Mouse (Mus musculus): ENCODE results near the gene Ten1. TPM values are rescaled to one million over a fixed set of nuclear protein-coding genes. Genes with fewer than 3 reads are reported as not detected.

The Ten1 gene
- polyA plus RNA-seq, 1 experiment from 2014 or later: 77.0 TPM

DNA sequence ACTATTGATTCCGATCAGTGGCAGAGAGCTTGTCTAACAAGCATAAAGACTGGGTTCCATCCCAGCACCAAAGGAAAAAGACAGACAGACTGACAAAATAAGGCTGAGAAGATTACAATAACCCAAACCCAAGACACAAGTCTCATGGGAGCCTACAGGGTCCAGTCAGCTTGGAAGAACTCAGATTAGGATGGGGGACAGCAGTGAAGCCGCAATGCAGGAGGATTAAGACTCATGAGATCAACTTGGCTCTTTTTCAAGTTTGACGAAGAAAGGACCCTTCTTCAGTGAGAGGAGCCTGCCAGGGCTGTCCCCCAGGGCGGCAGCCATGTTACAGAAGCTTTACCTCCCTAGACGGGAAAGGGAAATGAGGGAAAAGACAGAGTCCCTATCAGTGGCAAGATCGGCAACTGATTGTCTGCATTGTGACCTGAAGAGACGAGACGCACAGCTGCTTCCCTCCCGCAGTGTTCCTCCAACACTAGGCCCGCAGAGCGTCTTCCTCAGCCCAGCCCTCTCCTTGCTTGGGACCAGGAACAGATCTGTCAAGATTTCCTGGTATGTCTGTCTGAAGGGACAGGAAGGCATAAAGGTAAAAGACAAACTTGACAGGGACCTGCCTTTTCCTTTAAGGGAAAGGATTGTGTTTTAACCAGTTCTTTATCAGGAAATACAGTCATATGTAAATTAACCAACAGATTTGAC lies 11.3 kb upstream of the Ten1 start:
- H3K36me3 ChIP-seq (ENCODE audit: control insufficient read depth, insufficient read depth, low read length): peaks cover 80% of the 10 kb centered on the region
- ATAC-seq (ENCODE audit: low FRiP score, low TSS enrichment): no peak
- no peak overlapping the region for H3K9ac ChIP-seq (replicated peaks; ENCODE audit: low read length)

GRCm38 (mm10) chr11:116194619-116195018 lies 4.0 kb upstream of the Ten1 start:
- ATAC-seq (ENCODE audit: low FRiP score, low TSS enrichment) (no peak), DNase-seq (no peak)
- H3K4me1 ChIP-seq (ENCODE audit: control insufficient read depth, insufficient read depth, low read length): peaks cover 10% of the 10 kb centered on the region
- H3K9ac ChIP-seq (replicated peaks; ENCODE audit: low read length): no peak overlapping the region
- 96% methylated on average over 8 of the region's 8 CpGs for WGBS
- no peak overlapping the region for H3K4me3 ChIP-seq (replicated peaks; ENCODE audit: low read depth, low read length)
- H3K9me3 ChIP-seq (ENCODE audit: control insufficient read depth, low read length): no peaks in the 10 kb centered on the region
- H3K27ac ChIP-seq (replicated peaks; ENCODE audit: low read depth, low read length): no peak overlapping the region
- peaks cover 23% of the 10 kb centered on the region for H3K36me3 ChIP-seq (ENCODE audit: control insufficient read depth, insufficient read depth, low read length)
- H3K4me2 ChIP-seq (ENCODE audit: low read length): no peak overlapping the region
- H3K27me3 ChIP-seq (ENCODE audit: control insufficient read depth, insufficient read depth, low read length): no peaks in the 10 kb centered on the region

More for the DNA sequence above, 11.3 kb upstream of the Ten1 start:
- Histone ChIP-seq H3K4me3 (replicated peaks; ENCODE audit: low read depth, low read length) (no peak overlapping the region), H3K27ac (replicated peaks; ENCODE audit: low read depth, low read length) (peak overlapping the region; percentile 67), H3K27me3 (ENCODE audit: control insufficient read depth, insufficient read depth, low read length) (no peaks in the 10 kb centered on the region), H3K9me3 (ENCODE audit: control insufficient read depth, low read length) (no peaks in the 10 kb centered on the region), H3K4me1 (ENCODE audit: control insufficient read depth, insufficient read depth, low read length) (no peaks in the 10 kb centered on the region), H3K4me2 (ENCODE audit: low read length) (no peak overlapping the region)
- DNase-seq: peak; percentile 57
- 31% methylated on average over 11 of the region's 11 CpGs for WGBS

DNA sequence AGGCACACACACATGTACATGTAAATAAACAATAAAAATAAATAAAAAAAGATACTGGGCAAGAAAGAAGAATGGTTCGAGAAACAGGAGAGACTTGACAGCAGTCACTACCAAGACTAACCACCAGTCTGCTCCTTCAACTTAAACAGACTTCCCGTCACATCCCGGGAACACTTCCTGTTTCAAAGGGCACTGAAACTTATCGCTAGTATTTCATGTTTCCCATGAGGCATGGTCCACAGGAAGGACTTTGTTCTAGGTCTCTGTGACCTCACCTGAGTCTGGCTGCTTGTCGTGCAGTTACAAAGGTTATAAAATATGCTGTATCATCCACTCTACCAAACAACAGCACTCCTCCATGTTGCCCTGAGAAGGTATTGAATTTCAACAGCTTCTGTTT lies 3.4 kb upstream of the Ten1 start:
- ATAC-seq (ENCODE audit: low FRiP score, low TSS enrichment) (no peak), DNase-seq (no peak)
- no peak overlapping the region for H3K4me2 ChIP-seq (ENCODE audit: low read length)
- peaks cover 17% of the 10 kb centered on the region; the same call in 1 of the 2 replicates for H3K36me3 ChIP-seq (ENCODE audit: control insufficient read depth, insufficient read depth, low read length)
- no peak overlapping the region for H3K9ac ChIP-seq (replicated peaks; ENCODE audit: low read length)
- H3K4me1 ChIP-seq (ENCODE audit: control insufficient read depth, insufficient read depth, low read length): peaks cover 11% of the 10 kb centered on the region
- no peak overlapping the region for H3K4me3 ChIP-seq (replicated peaks; ENCODE audit: low read depth, low read length)
- H3K9me3 ChIP-seq (ENCODE audit: control insufficient read depth, low read length): no peaks in the 10 kb centered on the region
- H3K27ac ChIP-seq (replicated peaks; ENCODE audit: low read depth, low read length): no peak overlapping the region
- no peaks in the 10 kb centered on the region for H3K27me3 ChIP-seq (ENCODE audit: control insufficient read depth, insufficient read depth, low read length)
- WGBS: 87% methylated on average over 5 of the region's 5 CpGs

DNA sequence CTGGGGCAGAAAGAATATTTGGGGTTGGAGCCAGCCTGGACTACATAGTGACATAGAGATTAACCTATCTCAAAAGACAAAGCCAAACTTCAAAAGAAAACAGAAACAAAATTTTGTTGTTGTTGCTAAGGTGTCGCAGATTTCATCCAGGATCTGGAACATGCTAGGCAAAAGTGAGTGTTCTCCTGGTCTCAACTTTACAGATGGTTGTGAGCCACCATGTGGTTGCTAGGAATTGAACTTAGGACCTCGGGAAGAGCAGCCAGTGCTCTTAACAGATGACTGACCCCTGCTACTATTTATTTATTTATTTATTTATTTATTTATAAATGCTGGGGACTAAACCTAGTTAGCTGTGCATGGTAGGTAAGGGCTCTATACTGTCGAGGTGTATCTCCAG lies 2.3 kb upstream of the Ten1 start:
- Histone ChIP-seq H3K27ac (replicated peaks; ENCODE audit: low read depth, low read length) (no peak overlapping the region), H3K4me3 (replicated peaks; ENCODE audit: low read depth, low read length) (no peak overlapping the region), H3K36me3 (ENCODE audit: control insufficient read depth, insufficient read depth, low read length) (peaks cover 9% of the 10 kb centered on the region; the same call in 1 of the 2 replicates), H3K27me3 (ENCODE audit: control insufficient read depth, insufficient read depth, low read length) (no peaks in the 10 kb centered on the region), H3K4me2 (ENCODE audit: low read length) (no peak overlapping the region), H3K9me3 (ENCODE audit: control insufficient read depth, low read length) (no peaks in the 10 kb centered on the region), H3K4me1 (ENCODE audit: control insufficient read depth, insufficient read depth, low read length) (peaks cover 11% of the 10 kb centered on the region), H3K9ac (replicated peaks; ENCODE audit: low read length) (no peak overlapping the region)
- DNase-seq (no peak), ATAC-seq (ENCODE audit: low FRiP score, low TSS enrichment) (no peak)
- WGBS: 90% methylated on average over 3 of the region's 3 CpGs

GRCm38 (mm10) chr11:116196866-116197583 lies 1.6 kb upstream of the Ten1 start:
- ATAC-seq (ENCODE audit: low FRiP score, low TSS enrichment): no peak
- H3K9ac ChIP-seq (replicated peaks; ENCODE audit: low read length): no peak overlapping the region

DNA sequence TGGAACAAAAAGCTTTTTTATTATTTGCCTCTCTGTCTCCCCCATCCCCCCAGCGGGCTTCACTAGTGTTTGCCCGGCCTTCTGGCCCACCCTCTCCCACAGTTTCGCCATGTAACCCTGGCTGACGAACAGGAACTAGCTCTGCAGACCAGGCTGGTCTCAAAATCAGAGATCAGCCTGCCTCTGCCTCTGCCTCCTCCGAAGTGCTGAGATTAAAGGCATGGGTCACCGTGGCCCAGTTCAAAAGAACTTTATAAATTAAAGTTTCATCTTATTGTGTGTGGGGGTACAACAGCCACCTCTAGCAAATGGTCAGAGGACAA lies 1.1 kb upstream of the Ten1 start:
- Histone ChIP-seq H3K9ac (replicated peaks; ENCODE audit: low read length) (peak overlapping the region; percentile 85; the same call in 1 of the 2 replicates), H3K4me3 (replicated peaks; ENCODE audit: low read depth, low read length) (peak overlapping the region; percentile 75), H3K4me1 (ENCODE audit: control insufficient read depth, insufficient read depth, low read length) (peaks cover 11% of the 10 kb centered on the region), H3K27me3 (ENCODE audit: control insufficient read depth, insufficient read depth, low read length) (no peaks in the 10 kb centered on the region), H3K4me2 (ENCODE audit: low read length) (peak overlapping the region; percentile 57), H3K9me3 (ENCODE audit: control insufficient read depth, low read length) (no peaks in the 10 kb centered on the region), H3K27ac (replicated peaks; ENCODE audit: low read depth, low read length) (no peak overlapping the region), H3K36me3 (ENCODE audit: control insufficient read depth, insufficient read depth, low read length) (peaks cover 4% of the 10 kb centered on the region; the same call in 1 of the 2 replicates)
- WGBS: 92% methylated on average over 6 of the region's 6 CpGs
- DNase-seq: no peak
- ATAC-seq (ENCODE audit: low FRiP score, low TSS enrichment): no peak

More at GRCm38 (mm10) chr11:116196866-116197583, 1.6 kb upstream of the Ten1 start:
- Histone ChIP-seq H3K27me3 (ENCODE audit: control insufficient read depth, insufficient read depth, low read length) (no peaks in the 10 kb centered on the region), H3K4me1 (ENCODE audit: control insufficient read depth, insufficient read depth, low read length) (peaks cover 11% of the 10 kb centered on the region), H3K9me3 (ENCODE audit: control insufficient read depth, low read length) (no peaks in the 10 kb centered on the region), H3K36me3 (ENCODE audit: control insufficient read depth, insufficient read depth, low read length) (peaks cover 6% of the 10 kb centered on the region; the same call in 1 of the 2 replicates), H3K27ac (replicated peaks; ENCODE audit: low read depth, low read length) (no peak overlapping the region), H3K4me2 (ENCODE audit: low read length) (peak overlapping the region; percentile 57), H3K4me3 (replicated peaks; ENCODE audit: low read depth, low read length) (peak overlapping the region; percentile 75; the same call in 1 of the 2 replicates)
- no peak for DNase-seq
- 92% methylated on average over 18 of the region's 18 CpGs for WGBS

- no peaks in the 10 kb centered on the region for H3K9me3 ChIP-seq (ENCODE audit: control insufficient read depth, low read length)
- ATAC-seq (ENCODE audit: low FRiP score, low TSS enrichment): 0 out of 2 replicates have a peak, but pooled peaks have one; percentile 2
- DNase-seq: no peak
- WGBS: 25% methylated on average over 13 of the region's 13 CpGs
- H3K4me3 ChIP-seq (replicated peaks; ENCODE audit: low read depth, low read length): peak overlapping the region; percentile 75
- peaks cover 11% of the 10 kb centered on the region for H3K4me1 ChIP-seq (ENCODE audit: control insufficient read depth, insufficient read depth, low read length)
- peak overlapping the region; percentile 99 for H3K27ac ChIP-seq (replicated peaks; ENCODE audit: low read depth, low read length)
- no peaks in the 10 kb centered on the region for H3K27me3 ChIP-seq (ENCODE audit: control insufficient read depth, insufficient read depth, low read length)
- peaks cover 4% of the 10 kb centered on the region; the same call in 1 of the 2 replicates for H3K36me3 ChIP-seq (ENCODE audit: control insufficient read depth, insufficient read depth, low read length)
- peak overlapping the region; percentile 85 for H3K9ac ChIP-seq (replicated peaks; ENCODE audit: low read length)
- peak overlapping the region; percentile 57 for H3K4me2 ChIP-seq (ENCODE audit: low read length)
These were observed 523 bp upstream of the Ten1 start for GRCm38 (mm10) chr11:116198132-116198531.

GRCm38 (mm10) chr11:116201151-116201550 lies 2.5 kb downstream of the Ten1 start:
- no peaks in the 10 kb centered on the region for H3K27me3 ChIP-seq (ENCODE audit: control insufficient read depth, insufficient read depth, low read length)
- DNase-seq: no peak
- peaks cover 14% of the 10 kb centered on the region for H3K36me3 ChIP-seq (ENCODE audit: control insufficient read depth, insufficient read depth, low read length)
- H3K9ac ChIP-seq (replicated peaks; ENCODE audit: low read length): no peak overlapping the region
- H3K9me3 ChIP-seq (ENCODE audit: control insufficient read depth, low read length): no peaks in the 10 kb centered on the region
- no peak for ATAC-seq (ENCODE audit: low FRiP score, low TSS enrichment)
- WGBS: 88% methylated on average over 2 of the region's 2 CpGs
- peaks cover 11% of the 10 kb centered on the region for H3K4me1 ChIP-seq (ENCODE audit: control insufficient read depth, insufficient read depth, low read length)
- no peak overlapping the region for H3K4me3 ChIP-seq (replicated peaks; ENCODE audit: low read depth, low read length)
- no peak overlapping the region for H3K4me2 ChIP-seq (ENCODE audit: low read length)
- H3K27ac ChIP-seq (replicated peaks; ENCODE audit: low read depth, low read length): no peak overlapping the region
